In genomic region chr3:103624591-103625051, GRCm38 (mm10) we compare ENCODE assay signal across 14 mouse cellular contexts. TPM values are rescaled to one million over a fixed set of nuclear protein-coding genes. Genes with fewer than 3 reads are reported as not detected.
DNase-seq lines count a peak whose midpoint lies in the region; ATAC-seq lines count a peak whose summit lies in the region.
"Had no signal": no experiment of that assay in that cellular context is flagged by ENCODE, and none has a peak within 500 bp of the region (broad histone marks: within the 10 kb centered on the region; RNA-seq: fewer than 3 reads in every experiment).

No protein-coding gene starts in this region.

- H3K4me1 ChIP-seq in forebrain, embryonic 14.5 days (ENCODE audit: control insufficient read depth, insufficient read depth, low read length) = peaks cover 8% of the 10 kb centered on the region
- peaks cover 3% of the 10 kb centered on the region; the same call in 1 of the 2 replicates for H3K4me1 ChIP-seq in forebrain, embryonic 10.5 days
- H3K4me1 ChIP-seq in lung, embryonic 16.5 days (replicated peaks; ENCODE audit: control insufficient read depth, insufficient read depth, low read length) = peaks cover 18% of the 10 kb centered on the region
- H3K4me1 ChIP-seq: limb, embryonic 15.5 days had no signal

- H3K27me3 ChIP-seq in forebrain, embryonic 14.5 days (replicated peaks; ENCODE audit: control insufficient read depth, insufficient read depth, low read length) = no peaks in the 10 kb centered on the region
- no peaks in the 10 kb centered on the region for H3K27me3 ChIP-seq in forebrain, embryonic 10.5 days (ENCODE audit: poor library complexity, severe bottlenecking)
- no peaks in the 10 kb centered on the region for H3K27me3 ChIP-seq in lung, embryonic 16.5 days (ENCODE audit: control insufficient read depth, insufficient read depth, low read depth, low read length)
- H3K27me3 ChIP-seq: limb, embryonic 15.5 days had no signal

- intact Hi-C loops in left cerebral cortex, postnatal 4 days (cut with DNase I) = no loop called here
- intact Hi-C loops in left cerebral cortex, postnatal 36 days (cut with DNase I) = no loop called here

- no peak overlapping the region for H3K4me2 ChIP-seq in forebrain, embryonic 14.5 days (ENCODE audit: low read length)
- H3K4me2 ChIP-seq in lung, embryonic 16.5 days (ENCODE audit: low read depth, low read length) = no peak overlapping the region
- H3K4me2 ChIP-seq: limb, embryonic 15.5 days had no signal

- no peaks in the 10 kb centered on the region for H3K36me3 ChIP-seq in forebrain, embryonic 14.5 days (ENCODE audit: control insufficient read depth, insufficient read depth, low read length)
- H3K36me3 ChIP-seq in forebrain, embryonic 10.5 days (replicated peaks) = no peaks in the 10 kb centered on the region
- no peaks in the 10 kb centered on the region for H3K36me3 ChIP-seq in lung, embryonic 16.5 days (ENCODE audit: control insufficient read depth, insufficient read depth, low read length)
- H3K36me3 ChIP-seq: limb, embryonic 15.5 days had no signal

- 22% methylated on average over 5 of the region's 5 CpGs for WGBS in forebrain, embryonic 14.5 days
- 85% methylated on average over 5 of the region's 5 CpGs for WGBS in forebrain, embryonic 10.5 days
- WGBS in lung, embryonic 16.5 days = 23% methylated on average over 5 of the region's 5 CpGs

- H3K27ac ChIP-seq in forebrain, embryonic 14.5 days (ENCODE audit: low read depth, low read length) = no peak overlapping the region
- H3K27ac ChIP-seq in forebrain, embryonic 10.5 days = no peak overlapping the region
- H3K27ac ChIP-seq in lung, embryonic 16.5 days (ENCODE audit: low read length) = peak overlapping the region; percentile 14; the same call in 1 of the 2 replicates
- H3K27ac ChIP-seq: heart, adult 2 months; limb, embryonic 15.5 days had no signal

- no peaks in the 10 kb centered on the region for H3K9me3 ChIP-seq in forebrain, embryonic 14.5 days (replicated peaks; ENCODE audit: control insufficient read depth, low read length)
- H3K9me3 ChIP-seq in forebrain, embryonic 10.5 days = no peaks in the 10 kb centered on the region; the same call in 1 of the 2 replicates
- H3K9me3 ChIP-seq in lung, embryonic 16.5 days (ENCODE audit: control insufficient read depth, low read length) = 0 out of 2 replicates have a peak, but pooled peaks cover 2% of the 10 kb centered on the region
- H3K9me3 ChIP-seq: limb, embryonic 15.5 days had no signal

- ATAC-seq in forebrain, embryonic 14.5 days = no peak
- ATAC-seq in lung, embryonic 16.5 days (ENCODE audit: low read depth) = peak; percentile 69; the same call in 1 of the 2 replicates

- H3K4me3 ChIP-seq in forebrain, embryonic 14.5 days (ENCODE audit: low read depth, low read length) = no peak overlapping the region
- no peak overlapping the region for H3K4me3 ChIP-seq in forebrain, embryonic 10.5 days
- no peak overlapping the region for H3K4me3 ChIP-seq in lung, embryonic 16.5 days (ENCODE audit: low read length)
- H3K4me3 ChIP-seq: heart, adult 2 months; limb, embryonic 15.5 days had no signal

- no peak overlapping the region for H3K9ac ChIP-seq in forebrain, embryonic 14.5 days (ENCODE audit: low read length)
- no peak overlapping the region for H3K9ac ChIP-seq in lung, embryonic 16.5 days (ENCODE audit: low read length)
- H3K9ac ChIP-seq: limb, embryonic 15.5 days had no signal

- peak; percentile 55 for DNase-seq in forebrain, embryonic 14.5 days (ENCODE audit: low spot score)
- DNase-seq in forebrain, embryonic 10.5 days (ENCODE audit: extremely low spot score, low spot score) = no peak
- DNase-seq in left cerebral cortex, postnatal 4 days = peak; percentile 64
- no peak for DNase-seq in left cerebral cortex, postnatal 36 days (ENCODE audit: low spot score in 2 of 2)
- DNase-seq in cerebellum, adult 18-20 months = peak; percentile 71 to 75
- no peak for DNase-seq in c-Kit-positive CD71-positive TER-119-positive erythroid progenitor cells, embryonic 14.5 days (ENCODE audit: low spot score)
- no peak for DNase-seq in spleen, postnatal 10 days (ENCODE audit: low spot score in 2 of 2)
- DNase-seq: adrenal gland, postnatal 25 days; heart, adult 2 months; kidney, postnatal 25 days; layer of hippocampus, postnatal 36 days; thymus, postnatal 14 days had no signal

RNA-seq across cellular contexts. Expression of gene Atg4a-ps, which starts 21.2 kb away (rescaled TPM):
- 0.11 and 0.25 TPM in 2 replicates for polyA plus RNA-seq in forebrain, embryonic 14.5 days (2014; fragmentation: Nextera tagmentation; extraction: Ambion mirVana)
- 0.09 and 0.20 TPM in 2 replicates for polyA plus RNA-seq in forebrain, embryonic 10.5 days (2016; fragmentation: Nextera tagmentation; extraction: Ambion mirVana)
- total RNA-seq in left cerebral cortex, postnatal 4 days (2021) = 1 to 10 TPM in 1 of 2 experiments, under 1 TPM in 1; 0.18 to 1.2 TPM
- total RNA-seq in left cerebral cortex, postnatal 36 days (2021) = under 1 TPM in 1 of 2 experiments, not detected in 1; 0.62 TPM
- polyA plus RNA-seq in lung, embryonic 16.5 days (2015; fragmentation: Nextera tagmentation; extraction: Ambion mirVana) = 0.09 and 0.13 TPM in 2 replicates
- polyA plus RNA-seq: heart, adult 2 months had no signal

RNA-seq across cellular contexts. Expression of gene Syt6, which starts 49.6 kb away (rescaled TPM):
- 12.6 and 19.3 TPM in 2 replicates for polyA plus RNA-seq in forebrain, embryonic 14.5 days (2014; fragmentation: Nextera tagmentation; extraction: Ambion mirVana)
- polyA plus RNA-seq in forebrain, embryonic 10.5 days (2016; fragmentation: Nextera tagmentation; extraction: Ambion mirVana) = 0.22 and 0.33 TPM in 2 replicates
- total RNA-seq in left cerebral cortex, postnatal 4 days (2021) = 10 to 100 TPM; 25.8 to 26.9 TPM
- 10 to 100 TPM; 19.0 to 24.1 TPM for total RNA-seq in left cerebral cortex, postnatal 36 days (2021)
- 0.41 and 0.48 TPM in 2 replicates for polyA plus RNA-seq in lung, embryonic 16.5 days (2015; fragmentation: Nextera tagmentation; extraction: Ambion mirVana)
- total RNA-seq: adrenal gland, postnatal 25 days had no signal
- polyA plus RNA-seq: heart, adult 2 months had no signal

Comparison
In these comparisons a context has a peak if more than half of its experiments do, and no peak if none do; other contexts are left out.
1. DNase-seq: peak in forebrain, embryonic 14.5 days (single experiment), left cerebral cortex, postnatal 4 days (single experiment) and cerebellum, adult 18-20 months (2 of 2); none in forebrain, embryonic 10.5 days (single experiment), left cerebral cortex, postnatal 36 days (0 of 2), c-Kit-positive CD71-positive TER-119-positive erythroid progenitor cells, embryonic 14.5 days (single experiment) and spleen, postnatal 10 days (0 of 2).